Mouse (Mus musculus) stomach, embryonic 15.5 days (tissue): ENCODE measurements at regions not wholly inside any gene's neighbourhood (a gene's known extent, or its start where the extent isn't known, plus 50 kb on each side); places are given as distances from the start of the nearest gene placed in this dataset.

ENCODE experiments used
- ATAC-seq: fragments of 200-750 bp; cut with Nextera tagmentation; 2 replicates; pipeline ENCODE4 v1.8.0; 2017; ENCODE audit warnings: low read depth, moderate number of reproducible peaks, moderate TSS enrichment; ENCODE audit not compliant: insufficient read depth, low FRiP score
- H3K27ac ChIP-seq: fragments of 300-500 bp; sonication (generic); 2 replicates; pipeline ENCODE4 v1.5.1; 2015; ENCODE audit warnings: mild to moderate bottlenecking, inconsistent platforms
- H3K27me3 ChIP-seq: fragments of 300-500 bp; sonication (generic); replicated peaks from 2 replicates; pipeline ENCODE4 v1.6.1; 2015; ENCODE audit warnings: inconsistent platforms
- H3K36me3 ChIP-seq: fragments of 300-500 bp; sonication (generic); 2 replicates; pipeline ENCODE4 v1.6.1; 2015; ENCODE audit warnings: inconsistent platforms
- H3K4me1 ChIP-seq: fragments of 300-500 bp; sonication (generic); 2 replicates; pipeline ENCODE4 v1.6.1; 2015; ENCODE audit warnings: inconsistent platforms
- H3K4me2 ChIP-seq: fragments of 300-500 bp; sonication (generic); 2 replicates; pipeline ENCODE4 v1.6.1; 2015; ENCODE audit warnings: mild to moderate bottlenecking, inconsistent platforms
- H3K4me3 ChIP-seq: fragments of 300-500 bp; sonication (generic); replicated peaks from 2 replicates; pipeline ENCODE4 v1.5.1; 2015; ENCODE audit warnings: inconsistent platforms
- H3K9ac ChIP-seq: fragments of 300-500 bp; sonication (generic); 2 replicates; pipeline ENCODE4 v1.6.1; 2015; ENCODE audit warnings: inconsistent platforms
- H3K9me3 ChIP-seq: fragments of 300-500 bp; sonication (generic); 2 replicates; pipeline ENCODE4 v1.6.1; 2016; ENCODE audit warnings: inconsistent platforms
- WGBS: fragments of 180-500 bp; shearing (Covaris S2); methylation state at CpG from one replicate; pipeline ENCODE4 v1.1.7; 2015; 5-methylcytosine and 5-hydroxymethylcytosine counted together

DNA sequence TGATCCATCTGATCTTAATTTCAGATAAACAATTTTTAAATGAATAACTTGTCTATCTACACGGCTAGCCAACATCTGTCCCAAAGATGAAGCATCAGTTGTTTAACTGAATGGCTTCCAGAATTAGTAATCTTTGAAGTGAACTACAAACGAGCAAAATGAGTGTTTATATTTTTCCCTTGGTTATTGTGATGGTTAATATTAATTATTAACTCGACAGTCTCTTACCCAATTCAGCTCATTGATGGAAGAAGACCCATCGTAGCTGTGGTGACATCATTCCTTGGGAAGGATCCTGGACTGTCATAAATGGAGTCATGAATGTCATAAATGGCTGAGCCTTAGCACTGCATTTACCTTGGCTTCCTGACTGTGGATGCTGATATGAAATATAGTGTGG, 60.4 kb upstream of the Mocs1 start:
- no peak overlapping the region for H3K27ac ChIP-seq
- no peaks in the 10 kb centered on the region for H3K4me1 ChIP-seq
- no peak overlapping the region for H3K9ac ChIP-seq
- WGBS: 66% methylated on average over 4 of the region's 4 CpGs
- no peak overlapping the region for H3K4me3 ChIP-seq
- no peaks in the 10 kb centered on the region for H3K9me3 ChIP-seq
- no peaks in the 10 kb centered on the region for H3K36me3 ChIP-seq
- H3K27me3 ChIP-seq: no peaks in the 10 kb centered on the region
- H3K4me2 ChIP-seq: no peak overlapping the region
- no peak for ATAC-seq

DNA sequence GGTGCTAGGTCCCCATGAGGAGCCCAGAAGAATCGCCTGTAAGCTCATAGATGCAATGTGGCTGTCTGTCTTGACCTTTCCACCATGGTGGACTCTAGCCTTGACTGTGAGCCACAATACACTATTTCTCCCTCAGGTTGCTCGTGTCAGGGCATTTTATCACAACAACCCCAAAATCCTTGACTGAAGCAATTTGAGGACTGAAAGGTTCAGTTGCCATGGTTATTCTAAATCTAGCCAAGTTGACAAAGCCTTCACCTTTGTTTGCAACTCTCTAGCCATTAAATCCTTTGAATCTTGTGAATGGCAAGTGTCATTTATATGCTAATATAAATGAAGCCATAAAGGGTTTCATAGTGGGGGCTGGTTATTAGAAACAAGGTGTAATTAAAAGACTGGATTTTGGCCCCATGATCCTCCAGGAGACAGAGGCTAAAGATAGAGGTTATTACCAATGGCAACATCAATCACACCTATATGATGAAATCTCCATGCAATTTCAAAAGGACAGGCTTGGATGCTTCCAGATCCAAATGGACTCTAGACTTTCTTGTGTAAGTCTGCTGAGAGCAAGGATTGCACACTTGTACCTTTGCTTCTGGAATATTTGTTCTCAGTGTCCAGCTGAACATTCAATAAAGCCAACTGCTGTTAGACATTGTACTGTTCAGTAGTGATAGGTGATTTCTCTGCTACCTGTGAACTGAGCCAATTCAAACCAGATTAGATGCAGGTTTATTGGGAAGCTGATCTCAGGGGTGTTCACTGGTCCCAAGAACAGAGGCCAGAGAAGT, 59.5 kb upstream of the Mocs1 start:
- ATAC-seq: no peak
- 78% methylated on average over 2 of the region's 2 CpGs for WGBS
- no peaks in the 10 kb centered on the region for H3K9me3 ChIP-seq

DNA sequence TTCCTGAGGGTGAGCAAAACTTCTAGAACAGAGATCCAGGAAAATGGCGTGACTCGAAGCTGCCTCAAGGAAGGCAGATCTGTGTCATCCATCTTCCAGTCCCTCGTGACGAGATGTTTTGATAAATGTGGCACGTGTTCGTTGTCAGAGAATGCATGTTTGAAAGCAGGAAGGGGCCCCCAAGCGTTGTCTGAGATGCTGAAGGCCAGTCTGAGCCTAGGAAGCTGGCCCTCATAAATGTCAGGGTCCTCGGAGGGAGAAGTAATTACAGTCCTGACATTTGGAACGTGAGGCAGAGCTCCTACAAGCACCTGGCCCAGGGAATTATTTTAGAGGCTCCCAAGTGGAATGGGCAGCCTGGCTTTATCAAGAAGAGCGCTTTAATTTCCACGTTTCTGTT, 50.5 kb upstream of the Mocs1 start:
- Histone ChIP-seq H3K9ac (no peak overlapping the region), H3K36me3 (no peaks in the 10 kb centered on the region), H3K27me3 (no peaks in the 10 kb centered on the region), H3K27ac (no peak overlapping the region), H3K4me3 (no peak overlapping the region), H3K4me2 (no peak overlapping the region), H3K4me1 (no peaks in the 10 kb centered on the region), H3K9me3 (no peaks in the 10 kb centered on the region)
- ATAC-seq: no peak
- WGBS: 39% methylated on average over 11 of the region's 11 CpGs

More for the DNA sequence above, 59.5 kb upstream of the Mocs1 start:
- no peak overlapping the region for H3K4me3 ChIP-seq
- no peaks in the 10 kb centered on the region for H3K4me1 ChIP-seq
- no peak overlapping the region for H3K9ac ChIP-seq
- no peak overlapping the region for H3K27ac ChIP-seq
- no peaks in the 10 kb centered on the region for H3K27me3 ChIP-seq
- H3K4me2 ChIP-seq: no peak overlapping the region
- no peaks in the 10 kb centered on the region for H3K36me3 ChIP-seq
